Mouse (Mus musculus) liver, embryonic 12.5 days (tissue): ENCODE data around the gene Itgb2. TPM values are rescaled to one million over a fixed set of nuclear protein-coding genes. Genes with fewer than 3 reads are reported as not detected.

ENCODE experiments used
- ATAC-seq: fragments of 200-750 bp; cut with Nextera tagmentation; 2 replicates; pipeline ENCODE4 v1.8.0; 2017; ENCODE audit warnings: moderate number of reproducible peaks, mild to moderate bottlenecking, moderate library complexity
- H3K27ac ChIP-seq: fragments of 300-500 bp; sonication (generic); 2 replicates; pipeline ENCODE4 v1.5.1; 2016; ENCODE audit warnings: mild to moderate bottlenecking
- H3K27me3 ChIP-seq: fragments of 300-500 bp; sonication (generic); replicated peaks from 2 replicates; pipeline ENCODE4 v1.6.1; 2016; ENCODE audit warnings: mild to moderate bottlenecking, moderate library complexity
- H3K36me3 ChIP-seq: fragments of 300-500 bp; sonication (generic); 2 replicates; pipeline ENCODE4 v1.6.1; 2016; ENCODE audit warnings: mild to moderate bottlenecking, moderate library complexity
- H3K4me1 ChIP-seq: fragments of 300-500 bp; sonication (generic); 2 replicates; pipeline ENCODE4 v1.6.1; 2016
- H3K4me2 ChIP-seq: fragments of 300-500 bp; sonication (generic); 2 replicates; pipeline ENCODE4 v1.6.1; 2016; ENCODE audit warnings: mild to moderate bottlenecking, moderate library complexity
- H3K4me3 ChIP-seq: fragments of 300-500 bp; sonication (generic); 2 replicates; pipeline ENCODE4 v1.5.1; 2016; ENCODE audit warnings: mild to moderate bottlenecking, moderate library complexity
- H3K9ac ChIP-seq: fragments of 300-500 bp; sonication (generic); 2 replicates; pipeline ENCODE4 v1.6.1; 2016; ENCODE audit warnings: mild to moderate bottlenecking, moderate library complexity
- H3K9me3 ChIP-seq: fragments of 300-500 bp; sonication (generic); replicated peaks from 2 replicates; pipeline ENCODE4 v1.6.1; 2016; ENCODE audit warnings: mild to moderate bottlenecking, moderate library complexity
- WGBS: fragments of 180-500 bp; shearing (Covaris S2); methylation state at CpG from one replicate; pipeline ENCODE4 v1.1.7; 2016; ENCODE audit not compliant: insufficient replicate concordance; 5-methylcytosine and 5-hydroxymethylcytosine counted together
- polyA plus RNA-seq: library from polyadenylated mRNA; unstranded; fragments of >200 nt; fragmentation: Nextera tagmentation; extraction: Ambion mirVana; gene quantifications from 2 replicates; pipeline ENCODE4 v1.2.1, GENCODE M21; 2016

The Itgb2 gene
- polyA plus RNA-seq, 1 experiment from 2014 or later = 13.9 TPM

DNA sequence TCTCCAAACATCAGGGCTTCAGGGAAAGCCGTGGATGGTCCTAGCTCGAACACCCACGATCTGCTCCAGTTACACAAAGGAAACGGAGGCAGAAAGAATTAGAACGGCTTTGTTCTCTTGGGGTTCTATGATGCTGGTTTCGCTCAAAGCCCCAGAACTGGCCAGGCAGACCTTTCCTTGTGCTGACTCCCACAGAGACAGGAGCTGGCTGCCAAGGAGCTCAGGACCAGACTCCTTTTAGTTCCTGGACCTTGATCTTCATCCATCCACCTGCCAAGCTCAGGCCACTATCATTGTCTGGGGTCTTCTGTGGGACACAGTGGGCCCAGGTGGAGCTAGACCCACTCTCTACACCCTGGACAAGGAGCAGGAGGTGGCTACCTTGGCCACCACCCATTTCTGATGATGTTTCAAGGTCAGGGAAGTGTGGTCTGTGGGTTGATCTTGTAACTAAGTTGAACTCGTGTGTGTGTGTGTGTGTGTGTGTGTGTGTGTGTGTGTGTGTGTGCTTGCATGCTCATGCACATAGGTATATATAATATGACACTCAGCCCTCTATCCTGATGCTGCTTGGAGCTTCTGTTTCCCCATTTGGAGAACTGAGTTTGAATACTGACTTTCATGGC lies 9.4 kb downstream of the Itgb2 start:
- 73% methylated on average over 7 of the region's 7 CpGs for WGBS
- Histone ChIP-seq H3K36me3 (no peaks in the 10 kb centered on the region), H3K4me3 (no peak overlapping the region), H3K27me3 (no peaks in the 10 kb centered on the region), H3K4me2 (no peak overlapping the region), H3K4me1 (0 out of 2 replicates have a peak, but pooled peaks cover 6% of the 10 kb centered on the region), H3K9me3 (no peaks in the 10 kb centered on the region), H3K27ac (no peak overlapping the region), H3K9ac (no peak overlapping the region)
- ATAC-seq = no peak

DNA sequence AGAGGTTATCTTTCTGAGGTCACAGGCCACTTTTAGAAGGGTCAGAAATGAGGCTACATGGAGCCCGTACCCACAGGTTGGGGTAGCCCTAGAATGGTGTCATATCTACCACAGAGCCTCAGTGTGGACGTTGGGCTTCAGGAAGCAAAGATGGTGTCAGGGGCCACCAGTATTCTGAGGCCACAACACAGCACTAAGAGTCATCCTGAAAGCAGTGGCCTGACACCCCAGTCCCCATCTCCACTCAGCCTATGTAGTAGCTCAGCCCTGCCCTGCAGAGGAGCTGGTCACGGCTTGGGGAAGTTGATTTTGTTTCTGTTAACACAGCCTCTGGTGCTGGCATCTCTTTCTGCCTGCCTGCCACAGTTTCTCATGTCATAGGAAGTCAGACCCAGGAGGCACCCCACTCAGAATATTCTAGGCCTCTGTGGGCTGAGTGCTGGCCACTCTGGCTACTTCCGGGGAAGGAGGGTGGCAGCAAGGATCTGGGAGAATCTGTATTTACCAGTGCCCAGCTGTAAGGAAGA lies 10.6 kb downstream of the Itgb2 start:
- no peak overlapping the region for H3K27ac ChIP-seq
- 47% methylated on average over 4 of the region's 4 CpGs for WGBS
- no peak for ATAC-seq
- no peaks in the 10 kb centered on the region for H3K9me3 ChIP-seq
- H3K4me3 ChIP-seq = no peak overlapping the region
- H3K4me1 ChIP-seq = 0 out of 2 replicates have a peak, but pooled peaks cover 6% of the 10 kb centered on the region
- no peak overlapping the region for H3K4me2 ChIP-seq
- H3K27me3 ChIP-seq = no peaks in the 10 kb centered on the region
- H3K9ac ChIP-seq = no peak overlapping the region
- no peaks in the 10 kb centered on the region for H3K36me3 ChIP-seq

DNA sequence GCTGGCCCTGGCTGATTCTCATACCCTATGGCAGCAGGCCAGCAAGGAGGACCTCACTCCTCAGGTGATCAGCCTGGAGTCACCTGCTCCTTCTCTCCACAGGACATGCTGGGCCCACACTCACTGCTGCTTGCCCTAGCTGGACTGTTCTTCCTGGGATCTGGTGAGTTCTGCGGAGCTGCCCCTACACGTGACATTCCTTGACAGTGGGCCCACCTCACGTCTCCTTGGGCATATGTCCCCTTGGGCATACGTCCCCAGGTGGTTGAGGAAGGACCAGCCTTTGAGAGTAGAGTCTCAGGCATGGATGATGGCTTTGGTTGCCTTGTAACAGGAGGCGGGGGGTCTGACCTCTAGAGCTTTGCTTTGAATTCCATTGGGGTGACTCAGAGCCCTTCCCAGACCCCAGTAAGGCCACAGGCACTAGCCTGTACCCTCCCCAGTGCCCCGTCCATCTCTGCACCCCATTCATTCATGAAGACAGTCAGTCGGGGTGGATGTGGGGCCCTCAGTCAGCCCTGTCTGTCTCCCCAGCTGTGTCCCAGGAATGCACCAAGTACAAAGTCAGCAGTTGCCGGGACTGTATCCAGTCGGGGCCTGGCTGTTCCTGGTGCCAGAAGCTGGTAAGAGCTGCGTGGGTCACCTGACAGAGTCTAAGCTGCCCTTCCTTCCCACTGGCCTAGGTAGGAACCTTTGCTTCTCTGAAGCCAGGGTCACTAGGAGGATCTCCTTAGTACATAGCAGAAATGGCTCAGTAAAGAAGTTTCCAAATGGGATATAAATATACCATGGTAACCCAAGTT lies 12.0 kb downstream of the Itgb2 start:
- WGBS = 69% methylated on average over 10 of the region's 10 CpGs
- no peak for ATAC-seq
- no peak overlapping the region for H3K27ac ChIP-seq

DNA sequence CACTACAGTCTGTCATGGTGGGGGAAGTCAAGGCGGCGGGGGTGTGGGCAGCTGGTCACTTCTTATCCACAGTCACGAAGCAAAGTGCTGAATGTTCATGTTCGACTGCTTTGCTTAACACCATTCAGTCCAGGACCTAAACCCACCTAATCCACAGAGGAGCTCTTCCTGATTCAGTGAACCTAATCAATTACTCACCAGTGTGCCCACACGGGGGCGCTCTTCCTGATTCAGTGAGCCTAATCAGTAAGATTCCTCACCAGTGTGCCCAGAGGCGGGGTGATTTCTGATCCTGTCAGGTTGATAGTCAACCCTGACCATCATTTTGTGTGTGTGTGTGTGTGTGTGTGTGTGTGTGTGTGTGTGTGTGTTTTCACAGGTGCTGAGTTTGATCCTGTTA lies 13.2 kb downstream of the Itgb2 start:
- no peak for ATAC-seq
- Histone ChIP-seq H3K4me1 (no peaks in the 10 kb centered on the region), H3K4me2 (no peak overlapping the region), H3K27ac (no peak overlapping the region), H3K36me3 (peaks cover 6% of the 10 kb centered on the region; the same call in 1 of the 2 replicates), H3K9me3 (no peaks in the 10 kb centered on the region), H3K27me3 (no peaks in the 10 kb centered on the region), H3K4me3 (no peak overlapping the region), H3K9ac (no peak overlapping the region)
- 38% methylated on average over 7 of the region's 7 CpGs for WGBS

More for the DNA sequence above, 12.0 kb downstream of the Itgb2 start:
- peaks cover 4% of the 10 kb centered on the region; the same call in 1 of the 2 replicates for H3K36me3 ChIP-seq
- no peaks in the 10 kb centered on the region for H3K9me3 ChIP-seq
- H3K27me3 ChIP-seq = no peaks in the 10 kb centered on the region
- no peaks in the 10 kb centered on the region for H3K4me1 ChIP-seq
- no peak overlapping the region for H3K4me2 ChIP-seq
- no peak overlapping the region for H3K9ac ChIP-seq
- H3K4me3 ChIP-seq = no peak overlapping the region

DNA sequence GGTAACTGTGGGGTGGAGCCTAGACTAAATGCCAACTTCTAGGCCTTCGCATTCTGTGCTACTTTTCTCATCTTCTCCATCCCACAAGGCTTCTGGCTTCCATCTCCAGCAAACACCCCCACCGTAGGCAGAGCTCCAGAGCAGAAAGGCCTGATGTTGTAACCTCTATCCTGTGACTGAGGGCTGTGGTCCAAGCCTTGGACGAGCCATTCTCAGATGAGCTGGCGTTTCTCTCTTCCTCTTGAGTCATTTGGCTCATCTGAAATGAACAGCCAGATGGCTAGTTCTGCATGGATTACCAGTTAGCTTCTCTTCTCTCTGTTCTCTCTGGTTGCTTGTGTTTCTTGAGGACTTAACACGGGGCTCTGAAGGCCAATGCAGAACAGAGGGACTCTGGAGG lies 14.9 kb downstream of the Itgb2 start:
- no peak for ATAC-seq
- Histone ChIP-seq H3K36me3 (peaks cover 11% of the 10 kb centered on the region; the same call in 1 of the 2 replicates), H3K4me2 (no peak overlapping the region), H3K4me1 (no peaks in the 10 kb centered on the region), H3K9me3 (no peaks in the 10 kb centered on the region), H3K4me3 (no peak overlapping the region), H3K27me3 (no peaks in the 10 kb centered on the region), H3K9ac (no peak overlapping the region), H3K27ac (no peak overlapping the region)
- WGBS = 62% methylated on average over 5 of the region's 5 CpGs

DNA sequence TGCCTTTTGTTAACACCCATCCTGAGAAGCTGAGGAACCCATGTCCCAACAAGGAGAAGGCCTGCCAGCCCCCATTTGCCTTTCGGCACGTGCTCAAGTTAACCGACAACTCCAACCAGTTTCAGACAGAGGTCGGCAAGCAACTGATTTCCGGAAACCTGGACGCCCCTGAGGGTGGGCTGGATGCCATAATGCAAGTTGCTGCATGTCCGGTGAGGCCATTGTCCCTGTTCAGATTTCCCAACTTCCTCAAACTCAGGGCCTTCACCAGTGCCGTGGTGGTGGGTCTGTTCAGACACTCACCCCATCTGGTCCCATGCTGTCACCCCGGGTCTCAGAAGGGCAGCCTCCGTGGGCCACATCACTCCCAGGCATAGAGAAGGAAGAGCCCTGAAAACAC lies 18.5 kb downstream of the Itgb2 start:
- no peak overlapping the region for H3K27ac ChIP-seq
- no peak for ATAC-seq
- H3K9me3 ChIP-seq = no peaks in the 10 kb centered on the region
- no peak overlapping the region for H3K9ac ChIP-seq
- H3K27me3 ChIP-seq = no peaks in the 10 kb centered on the region
- peaks cover 11% of the 10 kb centered on the region; the same call in 1 of the 2 replicates for H3K36me3 ChIP-seq
- no peak overlapping the region for H3K4me3 ChIP-seq
- H3K4me1 ChIP-seq = no peaks in the 10 kb centered on the region
- H3K4me2 ChIP-seq = no peak overlapping the region
- 71% methylated on average over 10 of the region's 10 CpGs for WGBS

DNA sequence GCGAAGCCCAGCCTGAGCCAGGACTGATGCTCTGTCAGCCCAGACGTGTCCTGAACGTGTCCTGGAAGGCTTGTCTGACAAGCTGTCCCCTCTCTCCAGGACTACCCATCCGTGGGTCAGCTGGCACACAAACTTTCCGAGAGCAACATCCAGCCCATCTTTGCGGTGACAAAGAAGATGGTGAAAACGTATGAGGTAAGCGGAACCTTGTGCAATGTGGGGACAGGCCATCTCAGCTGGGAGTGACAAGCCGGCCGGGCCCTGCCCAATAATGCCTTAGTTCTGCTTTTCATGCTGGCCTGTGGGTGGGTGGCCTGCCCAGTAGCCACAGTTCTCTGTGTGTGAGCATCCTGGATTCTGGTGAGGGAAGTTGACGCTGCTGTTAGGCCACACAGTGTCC lies 20.8 kb downstream of the Itgb2 start:
- Histone ChIP-seq H3K4me1 (no peaks in the 10 kb centered on the region), H3K4me2 (no peak overlapping the region), H3K9ac (no peak overlapping the region), H3K9me3 (no peaks in the 10 kb centered on the region), H3K27ac (no peak overlapping the region), H3K27me3 (no peaks in the 10 kb centered on the region), H3K4me3 (no peak overlapping the region), H3K36me3 (peaks cover 11% of the 10 kb centered on the region; the same call in 1 of the 2 replicates)
- no peak for ATAC-seq
- WGBS = 64% methylated on average over 11 of the region's 11 CpGs

DNA sequence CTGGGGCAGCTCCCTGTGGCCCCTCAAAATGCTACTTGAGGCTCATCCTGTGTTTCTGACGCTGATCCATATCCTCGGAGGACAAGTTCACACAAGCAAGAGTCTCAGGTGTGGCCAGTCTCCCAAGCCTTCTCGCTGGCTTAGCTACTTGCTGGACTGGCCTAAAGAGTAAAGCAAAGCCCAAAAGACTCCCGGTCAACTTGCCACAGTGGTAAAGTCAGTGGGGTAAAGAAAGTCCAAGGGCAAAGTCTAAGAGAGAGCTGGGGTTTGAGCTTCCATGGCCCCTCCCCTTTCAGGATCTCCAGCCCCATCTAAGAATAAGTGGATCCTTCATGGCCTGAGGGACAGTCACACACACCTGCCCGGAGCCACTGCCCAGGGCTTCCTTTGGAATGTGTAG lies 22.1 kb downstream of the Itgb2 start:
- Histone ChIP-seq H3K9me3 (no peaks in the 10 kb centered on the region), H3K36me3 (peaks cover 5% of the 10 kb centered on the region; the same call in 1 of the 2 replicates), H3K4me1 (no peaks in the 10 kb centered on the region), H3K9ac (no peak overlapping the region), H3K27me3 (no peaks in the 10 kb centered on the region), H3K4me3 (no peak overlapping the region), H3K4me2 (no peak overlapping the region), H3K27ac (no peak overlapping the region)
- ATAC-seq = no peak
- WGBS = 83% methylated on average over 5 of the region's 5 CpGs

DNA sequence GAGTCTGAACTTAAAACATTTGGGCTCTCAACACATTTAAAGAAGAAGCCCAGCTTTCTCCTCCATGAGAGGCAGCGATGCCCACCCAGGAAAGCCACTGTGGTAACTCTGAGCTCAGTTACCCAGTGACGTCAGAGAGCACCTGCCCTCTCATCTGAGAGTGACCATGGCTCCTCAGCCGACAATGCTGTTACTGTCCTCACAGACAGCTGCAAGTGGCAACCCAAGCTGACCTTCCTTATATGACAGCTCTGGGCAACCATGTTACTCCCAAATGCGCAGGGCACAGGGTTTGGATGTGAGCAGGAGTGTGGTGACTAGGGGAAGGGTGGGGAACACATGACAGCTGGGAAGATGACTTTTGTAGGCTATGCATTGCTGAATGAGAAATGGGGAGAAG lies 23.2 kb downstream of the Itgb2 start:
- H3K27me3 ChIP-seq = no peaks in the 10 kb centered on the region
- ATAC-seq = no peak
- 72% methylated on average over 4 of the region's 4 CpGs for WGBS

DNA sequence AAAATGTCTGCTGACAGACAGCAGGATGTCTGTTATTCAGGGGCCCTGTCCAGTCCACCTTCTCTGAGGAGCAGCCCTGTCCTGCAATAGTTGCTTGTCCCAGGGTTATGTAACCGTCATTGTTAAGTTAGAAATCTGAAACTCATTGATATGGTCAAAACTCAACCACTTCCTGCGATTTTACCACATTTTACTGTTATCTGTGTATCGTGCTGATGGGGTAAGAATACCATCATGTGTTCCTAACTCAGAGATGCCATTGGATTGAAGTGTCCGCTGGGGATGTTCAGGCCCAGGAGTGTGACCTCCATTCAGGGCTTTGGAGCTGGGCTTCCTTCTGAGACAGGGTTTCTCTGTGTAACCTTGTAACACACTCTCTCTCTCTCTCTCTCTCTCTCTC lies 24.9 kb downstream of the Itgb2 start:
- no peaks in the 10 kb centered on the region for H3K36me3 ChIP-seq
- H3K27me3 ChIP-seq = no peaks in the 10 kb centered on the region
- WGBS = 57% methylated on average over 4 of the region's 4 CpGs
- H3K4me1 ChIP-seq = no peaks in the 10 kb centered on the region
- H3K9me3 ChIP-seq = no peaks in the 10 kb centered on the region
- H3K27ac ChIP-seq = no peak overlapping the region
- no peak overlapping the region for H3K4me2 ChIP-seq
- no peak overlapping the region for H3K4me3 ChIP-seq
- no peak overlapping the region for H3K9ac ChIP-seq
- ATAC-seq = no peak

More for the DNA sequence above, 23.2 kb downstream of the Itgb2 start:
- Histone ChIP-seq H3K4me1 (no peaks in the 10 kb centered on the region), H3K36me3 (peaks cover 5% of the 10 kb centered on the region; the same call in 1 of the 2 replicates), H3K9me3 (no peaks in the 10 kb centered on the region), H3K4me2 (no peak overlapping the region), H3K27ac (no peak overlapping the region), H3K4me3 (no peak overlapping the region), H3K9ac (no peak overlapping the region)

DNA sequence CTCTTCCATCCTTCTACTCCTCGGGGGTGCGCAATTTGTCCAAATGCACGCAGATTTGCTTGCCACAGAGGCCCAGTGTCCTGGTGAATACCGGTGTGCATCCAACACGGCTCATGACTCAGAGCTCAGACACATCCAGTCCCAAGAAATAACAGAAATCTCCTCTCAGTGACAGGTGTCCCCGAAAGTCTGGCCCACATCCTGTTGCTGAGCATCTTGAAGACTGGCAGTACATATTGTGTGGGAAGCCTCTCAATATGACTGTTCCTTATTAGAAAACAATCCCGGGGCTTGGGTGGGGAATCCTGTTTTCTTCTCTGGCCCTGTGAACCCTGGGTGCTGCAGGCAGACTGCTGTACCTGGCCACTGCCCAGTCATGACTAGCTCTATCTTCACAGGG lies 26.6 kb downstream of the Itgb2 start:
- no peak overlapping the region for H3K4me2 ChIP-seq
- H3K4me1 ChIP-seq = peaks cover 14% of the 10 kb centered on the region
- H3K9ac ChIP-seq = no peak overlapping the region
- no peak for ATAC-seq
- H3K4me3 ChIP-seq = no peak overlapping the region
- 76% methylated on average over 7 of the region's 7 CpGs for WGBS
- H3K27ac ChIP-seq = no peak overlapping the region
- no peaks in the 10 kb centered on the region for H3K36me3 ChIP-seq
- H3K9me3 ChIP-seq = no peaks in the 10 kb centered on the region
- H3K27me3 ChIP-seq = no peaks in the 10 kb centered on the region

DNA sequence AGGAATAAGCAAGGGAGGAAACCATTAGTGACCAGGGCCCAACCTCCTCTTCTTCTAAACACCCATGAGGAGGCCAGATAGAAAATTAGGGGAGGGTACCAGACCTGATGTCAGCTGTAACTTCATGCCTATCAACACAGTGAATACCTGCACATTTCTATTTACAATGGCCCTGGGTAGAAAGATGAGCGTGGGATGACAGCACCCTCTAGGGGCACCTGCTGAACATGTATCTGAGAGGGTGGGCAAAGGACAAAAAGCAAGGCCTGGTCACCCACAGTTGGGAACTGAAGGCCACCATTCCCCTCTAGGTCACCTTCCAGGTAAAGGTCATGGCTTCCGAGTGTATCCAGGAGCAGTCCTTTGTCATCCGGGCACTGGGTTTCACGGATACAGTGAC lies 27.6 kb downstream of the Itgb2 start:
- no peaks in the 10 kb centered on the region for H3K27me3 ChIP-seq
- no peak overlapping the region for H3K4me3 ChIP-seq
- H3K27ac ChIP-seq = no peak overlapping the region
- ATAC-seq = no peak
- H3K36me3 ChIP-seq = no peaks in the 10 kb centered on the region
- H3K4me1 ChIP-seq = peaks cover 18% of the 10 kb centered on the region
- no peak overlapping the region for H3K9ac ChIP-seq
- WGBS = 81% methylated on average over 4 of the region's 4 CpGs
- H3K9me3 ChIP-seq = no peaks in the 10 kb centered on the region
- no peak overlapping the region for H3K4me2 ChIP-seq
